Mouse (Mus musculus): ENCODE results near the gene Phxr2. TPM values are rescaled to one million over a fixed set of nuclear protein-coding genes. Genes with fewer than 3 reads are reported as not detected.
A peak's percentile ranks its signal among the peaks of the same experiment; 100 is the strongest.
"Not testable (repeated sequence)": the region's sequence is repeated elsewhere in the genome, so short reads cannot be mapped to it uniquely, and the experiment has no call there.

The Phxr2 gene
- polyA plus RNA-seq, 1 experiment from 2014 or later, result not detected

DNA sequence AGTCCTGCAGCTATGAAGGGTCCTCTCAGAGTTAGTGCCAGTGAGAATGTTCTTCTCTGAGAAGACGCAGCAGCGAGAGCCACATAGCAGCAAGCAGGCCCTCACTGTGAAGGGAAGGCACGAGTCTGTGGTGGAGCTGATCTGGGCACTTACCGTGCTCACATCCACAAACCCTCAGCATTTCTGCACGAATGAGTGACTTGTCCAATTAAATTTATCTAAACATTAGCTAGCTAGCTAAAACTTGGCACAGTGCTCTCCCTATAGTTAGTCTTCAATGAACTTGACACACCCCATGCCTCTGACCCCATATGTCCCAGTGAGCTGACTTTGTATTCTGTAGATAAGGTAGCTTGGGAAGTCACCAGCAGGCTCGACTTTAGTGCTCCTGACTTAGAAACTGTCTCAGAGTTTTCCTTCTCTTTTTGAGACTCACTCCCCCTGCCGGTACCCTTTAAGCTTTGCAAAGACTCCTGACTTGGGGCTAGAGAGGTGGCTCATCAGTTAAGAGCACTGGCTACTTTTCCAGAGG is 39.7 kb upstream of the Phxr2 start:
- DNase-seq (ENCODE audit: low spot score) (peak; percentile 40), ATAC-seq (replicated peaks; ENCODE audit: insufficient number of reproducible peaks, low FRiP score, low TSS enrichment, low read depth) (no peak)
- Histone ChIP-seq H3K4me2 (ENCODE audit: low read depth, low read length) (no peak overlapping the region), H3K9me3 (replicated peaks; ENCODE audit: control insufficient read depth, low read length) (no peaks in the 10 kb centered on the region), H3K9ac (replicated peaks; ENCODE audit: low read length) (no peak overlapping the region), H3K27ac (replicated peaks; ENCODE audit: low read depth, low read length) (no peak overlapping the region; the same call in 1 of the 2 replicates), H3K4me3 (ENCODE audit: low read depth, low read length) (no peak overlapping the region), H3K27me3 (ENCODE audit: control insufficient read depth, insufficient read depth, low read length) (no peaks in the 10 kb centered on the region), H3K36me3 (replicated peaks; ENCODE audit: control insufficient read depth, insufficient read depth, low read depth, low read length) (no peaks in the 10 kb centered on the region), H3K4me1 (ENCODE audit: control insufficient read depth, insufficient read depth, low read length) (no peaks in the 10 kb centered on the region; the same call in 1 of the 2 replicates)
- WGBS, result 78% methylated on average over 7 of the region's 7 CpGs

DNA sequence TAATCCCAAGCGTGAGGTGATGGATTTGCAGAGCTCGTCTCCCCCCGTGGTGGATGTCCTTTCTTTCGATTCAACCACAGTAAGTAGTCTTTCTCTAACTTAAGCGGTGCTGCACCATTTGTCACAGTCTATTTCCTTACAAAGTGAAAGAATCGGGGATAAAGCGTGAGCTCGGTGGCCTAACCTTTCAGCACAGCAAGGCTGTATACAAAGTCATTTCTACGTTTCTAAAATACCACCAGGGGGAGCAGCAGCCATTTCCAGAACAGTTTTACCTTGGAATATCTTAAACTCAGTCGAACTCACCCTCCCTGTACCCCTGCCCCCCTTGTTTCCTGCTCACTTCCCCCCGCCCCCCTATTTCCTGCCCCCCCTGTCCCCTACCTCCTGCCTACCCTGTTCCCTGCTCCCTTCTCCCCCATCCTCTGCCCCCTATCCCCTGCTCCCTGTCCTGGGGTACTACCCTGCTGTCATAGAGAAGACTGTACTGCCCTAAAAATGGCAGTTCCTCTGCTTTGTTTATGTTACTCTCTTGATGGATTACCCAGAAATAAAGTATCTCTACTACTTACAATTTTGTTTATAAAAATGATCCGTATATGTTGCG is 38.8 kb upstream of the Phxr2 start:
- no peak for ATAC-seq (replicated peaks; ENCODE audit: insufficient number of reproducible peaks, low FRiP score, low TSS enrichment, low read depth)
- Histone ChIP-seq H3K27me3 (ENCODE audit: control insufficient read depth, insufficient read depth, low read length) (no peaks in the 10 kb centered on the region), H3K36me3 (replicated peaks; ENCODE audit: control insufficient read depth, insufficient read depth, low read depth, low read length) (no peaks in the 10 kb centered on the region), H3K4me2 (ENCODE audit: low read depth, low read length) (no peak overlapping the region), H3K4me1 (ENCODE audit: control insufficient read depth, insufficient read depth, low read length) (no peaks in the 10 kb centered on the region; the same call in 1 of the 2 replicates), H3K9me3 (replicated peaks; ENCODE audit: control insufficient read depth, low read length) (no peaks in the 10 kb centered on the region), H3K9ac (replicated peaks; ENCODE audit: low read length) (no peak overlapping the region), H3K4me3 (ENCODE audit: low read depth, low read length) (no peak overlapping the region), H3K27ac (replicated peaks; ENCODE audit: low read depth, low read length) (no peak overlapping the region)
- DNase-seq (ENCODE audit: low spot score), result peak; percentile 81
- 46% methylated on average over 13 of the region's 13 CpGs for whole genome bisulfite sequencing

DNA sequence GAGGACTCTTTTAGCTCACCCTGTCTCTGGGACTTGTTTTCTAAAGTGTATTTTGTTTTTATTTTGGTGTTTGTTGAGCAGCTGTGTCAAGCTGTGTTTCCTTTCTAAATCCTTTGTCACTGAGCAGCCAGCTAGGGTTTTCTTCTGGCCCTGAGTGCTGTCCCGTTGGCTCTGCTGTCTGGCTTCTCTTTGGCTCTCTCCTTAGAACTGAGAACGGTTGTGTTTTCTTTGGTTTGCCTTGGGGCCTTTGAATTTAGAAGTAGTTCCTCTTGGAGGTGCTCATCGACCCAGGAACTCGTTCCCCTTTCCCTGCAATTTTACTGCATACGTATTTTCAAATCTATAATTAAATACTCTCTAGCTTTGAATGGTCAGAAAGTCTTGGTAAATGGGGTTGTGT is 36.9 kb upstream of the Phxr2 start:
- H3K4me1 ChIP-seq (ENCODE audit: control insufficient read depth, insufficient read depth, low read length), result no peaks in the 10 kb centered on the region; the same call in 1 of the 2 replicates
- H3K9ac ChIP-seq (replicated peaks; ENCODE audit: low read length), result no peak overlapping the region
- ATAC-seq (replicated peaks; ENCODE audit: insufficient number of reproducible peaks, low FRiP score, low TSS enrichment, low read depth) (no peak), DNase-seq (ENCODE audit: low spot score) (no peak)
- H3K36me3 ChIP-seq (replicated peaks; ENCODE audit: control insufficient read depth, insufficient read depth, low read depth, low read length), result no peaks in the 10 kb centered on the region
- no peak overlapping the region for H3K4me2 ChIP-seq (ENCODE audit: low read depth, low read length)
- 86% methylated on average over 5 of the region's 5 CpGs for WGBS
- no peaks in the 10 kb centered on the region for H3K9me3 ChIP-seq (replicated peaks; ENCODE audit: control insufficient read depth, low read length)
- no peak overlapping the region for H3K4me3 ChIP-seq (ENCODE audit: low read depth, low read length)
- H3K27me3 ChIP-seq (ENCODE audit: control insufficient read depth, insufficient read depth, low read length), result no peaks in the 10 kb centered on the region
- H3K27ac ChIP-seq (replicated peaks; ENCODE audit: low read depth, low read length), result no peak overlapping the region

DNA sequence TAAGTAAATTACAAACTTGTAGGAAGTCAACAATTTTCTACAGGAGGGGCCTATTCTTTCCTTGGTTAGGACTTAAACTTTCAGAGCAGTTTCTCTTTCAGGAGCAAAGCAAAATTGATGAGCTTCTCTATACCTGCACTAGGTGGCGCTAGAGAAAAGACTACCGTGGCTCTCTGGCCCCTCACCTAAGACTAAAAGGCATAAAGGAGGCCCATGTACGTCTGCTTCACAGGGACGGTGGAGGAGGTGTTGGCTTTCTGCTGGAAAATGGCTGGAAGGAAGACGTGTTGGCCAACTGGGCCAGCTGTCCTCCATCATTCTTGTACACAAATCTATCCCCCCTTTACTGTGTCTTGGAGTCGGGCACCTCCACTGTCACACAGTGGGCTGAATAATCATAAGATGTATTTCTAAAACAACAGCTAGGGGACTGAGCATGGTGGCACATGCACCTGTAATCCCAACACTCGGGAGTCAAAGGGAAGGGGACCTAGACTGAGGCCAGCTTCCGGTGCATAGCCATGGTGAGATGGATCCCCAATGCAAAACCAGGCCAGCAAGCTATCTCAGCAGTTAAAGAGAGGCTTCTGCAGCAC is 36.0 kb upstream of the Phxr2 start:
- Histone ChIP-seq H3K4me1 (ENCODE audit: control insufficient read depth, insufficient read depth, low read length) (no peaks in the 10 kb centered on the region; the same call in 1 of the 2 replicates), H3K9me3 (replicated peaks; ENCODE audit: control insufficient read depth, low read length) (no peaks in the 10 kb centered on the region), H3K4me2 (ENCODE audit: low read depth, low read length) (no peak overlapping the region), H3K4me3 (ENCODE audit: low read depth, low read length) (no peak overlapping the region), H3K36me3 (replicated peaks; ENCODE audit: control insufficient read depth, insufficient read depth, low read depth, low read length) (no peaks in the 10 kb centered on the region), H3K27me3 (ENCODE audit: control insufficient read depth, insufficient read depth, low read length) (no peaks in the 10 kb centered on the region), H3K9ac (replicated peaks; ENCODE audit: low read length) (no peak overlapping the region), H3K27ac (replicated peaks; ENCODE audit: low read depth, low read length) (no peak overlapping the region)
- 41% methylated on average over 8 of the region's 8 CpGs for WGBS
- DNase-seq (ENCODE audit: low spot score) (peak; percentile 82), ATAC-seq (replicated peaks; ENCODE audit: insufficient number of reproducible peaks, low FRiP score, low TSS enrichment, low read depth) (0 out of 2 replicates have a peak, but pooled peaks have one; percentile 31)

DNA sequence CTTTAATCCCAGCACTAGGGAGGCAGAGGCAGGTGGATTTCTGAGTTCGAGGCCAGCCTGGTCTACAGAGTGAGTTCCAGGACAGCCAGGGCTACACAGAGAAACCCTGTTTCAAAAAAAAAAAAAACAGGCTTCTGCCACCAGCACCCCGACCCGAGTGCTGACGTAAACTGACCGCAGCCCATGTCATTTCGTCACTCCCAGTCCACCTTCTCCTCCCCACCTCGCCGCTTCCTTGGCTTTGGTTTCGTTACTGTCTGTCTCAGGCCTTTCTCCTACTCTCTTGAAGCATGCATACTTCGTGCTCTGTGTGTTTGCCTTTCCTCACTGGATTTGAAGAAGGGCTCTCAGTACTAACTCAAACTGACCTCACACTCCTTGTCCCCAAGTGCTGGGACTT is 31.6 kb upstream of the Phxr2 start:
- not testable (repeated sequence) for H3K9ac ChIP-seq (replicated peaks; ENCODE audit: low read length); ATAC-seq (replicated peaks; ENCODE audit: insufficient number of reproducible peaks, low FRiP score, low TSS enrichment, low read depth); H3K9me3 ChIP-seq (replicated peaks; ENCODE audit: control insufficient read depth, low read length); H3K4me3 ChIP-seq (ENCODE audit: low read depth, low read length); H3K36me3 ChIP-seq (replicated peaks; ENCODE audit: control insufficient read depth, insufficient read depth, low read depth, low read length); H3K27ac ChIP-seq (replicated peaks; ENCODE audit: low read depth, low read length); DNase-seq (ENCODE audit: low spot score); H3K4me1 ChIP-seq (ENCODE audit: control insufficient read depth, insufficient read depth, low read length); H3K27me3 ChIP-seq (ENCODE audit: control insufficient read depth, insufficient read depth, low read length); H3K4me2 ChIP-seq (ENCODE audit: low read depth, low read length)
- WGBS, result 94% methylated on average over 9 of the region's 10 CpGs

DNA sequence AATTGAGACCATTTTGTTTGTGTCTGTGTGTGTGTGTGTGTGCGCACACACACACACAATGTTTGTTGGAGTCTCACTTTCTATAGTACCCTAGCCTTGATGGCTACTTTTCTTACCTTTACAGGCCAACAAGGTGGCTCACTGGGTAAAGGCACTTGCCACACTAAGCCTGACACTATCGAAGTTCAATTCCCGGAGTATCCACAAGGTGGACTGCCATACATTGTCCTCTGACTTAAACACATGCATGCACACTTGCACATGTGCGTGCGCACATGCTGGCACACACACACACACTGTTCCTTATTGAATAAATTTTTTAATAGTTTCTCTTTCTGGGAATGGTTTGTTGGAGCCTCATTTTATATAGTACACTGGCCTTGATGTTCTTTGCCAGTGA is 30.7 kb upstream of the Phxr2 start:
- Histone ChIP-seq H3K4me1 (ENCODE audit: control insufficient read depth, insufficient read depth, low read length) (no peaks in the 10 kb centered on the region), H3K9me3 (replicated peaks; ENCODE audit: control insufficient read depth, low read length) (no peaks in the 10 kb centered on the region), H3K4me3 (ENCODE audit: low read depth, low read length) (no peak overlapping the region), H3K27me3 (ENCODE audit: control insufficient read depth, insufficient read depth, low read length) (no peaks in the 10 kb centered on the region), H3K9ac (replicated peaks; ENCODE audit: low read length) (no peak overlapping the region), H3K4me2 (ENCODE audit: low read depth, low read length) (no peak overlapping the region), H3K27ac (replicated peaks; ENCODE audit: low read depth, low read length) (no peak overlapping the region), H3K36me3 (replicated peaks; ENCODE audit: control insufficient read depth, insufficient read depth, low read depth, low read length) (no peaks in the 10 kb centered on the region)
- DNase-seq (ENCODE audit: low spot score), result no peak
- no peak for ATAC-seq (replicated peaks; ENCODE audit: insufficient number of reproducible peaks, low FRiP score, low TSS enrichment, low read depth)
- 92% methylated on average over 5 of the region's 5 CpGs for WGBS

DNA sequence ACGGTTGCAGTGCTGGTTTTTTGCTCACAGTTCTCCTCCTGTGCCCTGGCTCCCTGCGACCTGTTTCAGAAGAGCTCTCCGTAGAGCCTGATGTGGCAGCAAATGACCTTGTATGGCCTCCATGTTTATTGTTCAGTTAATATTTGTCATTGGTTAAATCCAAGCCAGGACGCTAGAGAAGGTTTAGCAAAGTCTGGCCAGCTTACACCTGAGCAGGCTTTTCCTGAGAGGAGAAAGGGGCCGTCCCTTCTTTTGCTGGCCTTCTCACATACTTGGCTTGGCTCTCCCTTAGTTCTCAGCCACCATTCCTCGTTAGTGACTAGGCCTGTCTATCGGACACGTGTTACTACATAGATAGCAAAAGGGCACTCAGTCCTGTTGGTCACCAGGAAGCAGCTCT is 28.5 kb upstream of the Phxr2 start:
- 87% methylated on average over 8 of the region's 8 CpGs for whole genome bisulfite sequencing
- ATAC-seq (replicated peaks; ENCODE audit: insufficient number of reproducible peaks, low FRiP score, low TSS enrichment, low read depth) (no peak), DNase-seq (ENCODE audit: low spot score) (no peak)
- Histone ChIP-seq H3K4me2 (ENCODE audit: low read depth, low read length) (no peak overlapping the region), H3K27me3 (ENCODE audit: control insufficient read depth, insufficient read depth, low read length) (no peaks in the 10 kb centered on the region), H3K9ac (replicated peaks; ENCODE audit: low read length) (no peak overlapping the region), H3K9me3 (replicated peaks; ENCODE audit: control insufficient read depth, low read length) (no peaks in the 10 kb centered on the region), H3K4me3 (ENCODE audit: low read depth, low read length) (no peak overlapping the region), H3K27ac (replicated peaks; ENCODE audit: low read depth, low read length) (no peak overlapping the region), H3K36me3 (replicated peaks; ENCODE audit: control insufficient read depth, insufficient read depth, low read depth, low read length) (no peaks in the 10 kb centered on the region), H3K4me1 (ENCODE audit: control insufficient read depth, insufficient read depth, low read length) (no peaks in the 10 kb centered on the region)

DNA sequence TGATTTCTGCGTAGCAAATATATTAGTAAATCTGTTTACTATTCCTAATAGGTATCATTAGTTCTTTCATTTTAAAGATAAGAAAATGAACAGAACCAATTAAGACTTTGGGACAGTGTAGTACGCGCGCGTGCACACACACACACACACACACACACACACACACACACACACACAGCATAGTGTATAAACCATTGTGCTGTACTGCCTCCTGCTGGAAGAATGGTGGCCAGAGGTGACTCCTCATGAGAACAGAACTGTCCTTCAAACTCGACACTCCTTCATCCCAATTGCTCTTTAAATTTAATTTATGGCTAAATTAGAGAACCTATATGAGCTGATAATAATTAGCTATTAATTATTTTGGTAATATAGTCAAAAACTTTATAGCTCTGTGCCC is 25.9 kb upstream of the Phxr2 start:
- Histone ChIP-seq H3K4me1 (ENCODE audit: control insufficient read depth, insufficient read depth, low read length) (no peaks in the 10 kb centered on the region), H3K36me3 (replicated peaks; ENCODE audit: control insufficient read depth, insufficient read depth, low read depth, low read length) (no peaks in the 10 kb centered on the region), H3K9me3 (replicated peaks; ENCODE audit: control insufficient read depth, low read length) (no peaks in the 10 kb centered on the region), H3K27me3 (ENCODE audit: control insufficient read depth, insufficient read depth, low read length) (no peaks in the 10 kb centered on the region), H3K27ac (replicated peaks; ENCODE audit: low read depth, low read length) (no peak overlapping the region), H3K4me2 (ENCODE audit: low read depth, low read length) (no peak overlapping the region), H3K4me3 (ENCODE audit: low read depth, low read length) (no peak overlapping the region), H3K9ac (replicated peaks; ENCODE audit: low read length) (no peak overlapping the region)
- ATAC-seq (replicated peaks; ENCODE audit: insufficient number of reproducible peaks, low FRiP score, low TSS enrichment, low read depth) (no peak), DNase-seq (ENCODE audit: low spot score) (no peak)
- 90% methylated on average over 6 of the region's 6 CpGs for WGBS

Data from embryonic facial prominence, embryonic 11.5 days (tissue).